Mouse (Mus musculus) c-Kit-positive CD71-positive TER-119-negative erythroid progenitor cells, embryonic 14.5 days (primary cell): ENCODE measurements at regions not wholly inside any gene's neighbourhood (a gene's known extent, or its start where the extent isn't known, plus 50 kb on each side); places are given as distances from the start of the nearest gene placed in this dataset.

Experiments
- DNase-seq: peaks from one replicate; pipeline ENCODE4 v3.0.0-alpha.2; 2013; ENCODE audit warnings: low read depth

GRCm38 (mm10) chr1:146106882-146107281, 387.7 kb upstream of the Brinp3 start:
- DNase-seq = peak; percentile 23
